Mouse (Mus musculus) heart, embryonic 11.5 days (tissue): ENCODE results near the gene Esx1. TPM values are rescaled to one million over a fixed set of nuclear protein-coding genes. Genes with fewer than 3 reads are reported as not detected.

Experiments
- polyA plus RNA-seq: library from polyadenylated mRNA; unstranded; fragments of >200 nt; fragmentation: Nextera tagmentation; extraction: Ambion mirVana; gene quantifications from 2 replicates; pipeline ENCODE4 v1.2.1, GENCODE M21; 2014

Gene Esx1
- polyA plus RNA-seq, 1 experiment from 2014 or later: not detected

Other genes with a start within 250 kb of the Esx1 start
- not detected in 2 replicates for gene H2bfm, start 194.8 kb downstream of the Esx1 start, polyA plus RNA-seq
- 11.9 and 22.9 TPM in 2 replicates for gene Tmsb15b2, start 146.6 kb downstream of the Esx1 start, polyA plus RNA-seq
- gene Tmsb15l, start 145.2 kb downstream of the Esx1 start, polyA plus RNA-seq: 1.3 and 4.3 TPM in 2 replicates
- gene Tmsb15b1, start 145.2 kb downstream of the Esx1 start, polyA plus RNA-seq: 12.4 and 13.3 TPM in 2 replicates
- 4.2 TPM in 2 replicates for gene Zcchc18, start 128.9 kb downstream of the Esx1 start, polyA plus RNA-seq
- 4.9 and 5.5 TPM in 2 replicates for gene Slc25a53, start 83.8 kb downstream of the Esx1 start, polyA plus RNA-seq
- 7.6 and 7.9 TPM in 2 replicates for gene Fam199x, start 72.5 kb downstream of the Esx1 start, polyA plus RNA-seq